Mouse (Mus musculus) limb, embryonic 10.5 days (tissue): ENCODE results near the gene Evx2. TPM values are rescaled to one million over a fixed set of nuclear protein-coding genes. Genes with fewer than 3 reads are reported as not detected.

Experiments used
- DNase-seq: peaks from one replicate; pipeline ENCODE4 v3.0.0-alpha.2; 2017; ENCODE audit warnings: low spot score
- H3K27ac ChIP-seq: fragments of 300-500 bp; sonication (generic); 2 replicates; pipeline ENCODE4 v1.5.1; 2016; ENCODE audit warnings: mild to moderate bottlenecking
- H3K27me3 ChIP-seq: fragments of 300-500 bp; sonication (generic); 2 replicates; pipeline ENCODE4 v1.6.1; 2016; ENCODE audit warnings: low read depth, mild to moderate bottlenecking; ENCODE audit not compliant: poor library complexity, severe bottlenecking
- H3K36me3 ChIP-seq: fragments of 300-500 bp; sonication (generic); 2 replicates; pipeline ENCODE4 v1.6.1; 2016; ENCODE audit warnings: mild to moderate bottlenecking, moderate library complexity
- H3K4me1 ChIP-seq: fragments of 300-500 bp; sonication (generic); 2 replicates; pipeline ENCODE4 v1.6.1; 2016
- H3K4me3 ChIP-seq: fragments of 300-500 bp; sonication (generic); 2 replicates; pipeline ENCODE4 v1.5.1; 2016; ENCODE audit warnings: mild to moderate bottlenecking, moderate library complexity
- H3K9me3 ChIP-seq: fragments of 300-500 bp; sonication (generic); replicated peaks from 2 replicates; pipeline ENCODE4 v1.6.1; 2016; ENCODE audit warnings: mild to moderate bottlenecking
- WGBS: fragments of 180-500 bp; shearing (Covaris S2); methylation state at CpG from one replicate; pipeline ENCODE4 v1.1.7; 2016; 5-methylcytosine and 5-hydroxymethylcytosine counted together
- polyA plus RNA-seq: library from polyadenylated mRNA; unstranded; fragments of >200 nt; fragmentation: Nextera tagmentation; extraction: Ambion mirVana; gene quantifications from 2 replicates; pipeline ENCODE4 v1.2.1, GENCODE M21; 2016

Evx2 gene
- polyA plus RNA-seq, 1 experiment from 2014 or later: 0.84 TPM

DNA sequence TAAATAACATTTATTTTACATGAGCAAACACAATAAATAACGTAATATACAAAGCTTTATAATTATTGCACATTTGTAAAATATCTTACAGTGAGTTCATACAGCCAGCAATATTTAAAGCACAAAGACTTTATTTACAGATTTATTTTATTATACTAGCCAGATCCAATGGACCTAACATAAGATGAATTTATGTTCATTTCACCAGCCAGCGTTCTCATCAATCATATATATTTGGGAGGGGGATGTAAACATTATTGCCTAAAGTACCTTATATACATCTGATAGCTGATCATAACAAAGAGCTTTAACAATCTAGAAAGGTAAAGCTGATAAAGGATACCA lies 6.4 kb downstream of the Evx2 start:
- H3K4me3 ChIP-seq: no peak overlapping the region
- H3K9me3 ChIP-seq: no peaks in the 10 kb centered on the region
- peaks cover 55% of the 10 kb centered on the region for H3K4me1 ChIP-seq
- H3K36me3 ChIP-seq: no peaks in the 10 kb centered on the region
- 38% methylated on average over 2 of the region's 2 CpGs for WGBS
- peaks cover 98% of the 10 kb centered on the region for H3K27me3 ChIP-seq
- no peak for DNase-seq
- H3K27ac ChIP-seq: no peak overlapping the region

DNA sequence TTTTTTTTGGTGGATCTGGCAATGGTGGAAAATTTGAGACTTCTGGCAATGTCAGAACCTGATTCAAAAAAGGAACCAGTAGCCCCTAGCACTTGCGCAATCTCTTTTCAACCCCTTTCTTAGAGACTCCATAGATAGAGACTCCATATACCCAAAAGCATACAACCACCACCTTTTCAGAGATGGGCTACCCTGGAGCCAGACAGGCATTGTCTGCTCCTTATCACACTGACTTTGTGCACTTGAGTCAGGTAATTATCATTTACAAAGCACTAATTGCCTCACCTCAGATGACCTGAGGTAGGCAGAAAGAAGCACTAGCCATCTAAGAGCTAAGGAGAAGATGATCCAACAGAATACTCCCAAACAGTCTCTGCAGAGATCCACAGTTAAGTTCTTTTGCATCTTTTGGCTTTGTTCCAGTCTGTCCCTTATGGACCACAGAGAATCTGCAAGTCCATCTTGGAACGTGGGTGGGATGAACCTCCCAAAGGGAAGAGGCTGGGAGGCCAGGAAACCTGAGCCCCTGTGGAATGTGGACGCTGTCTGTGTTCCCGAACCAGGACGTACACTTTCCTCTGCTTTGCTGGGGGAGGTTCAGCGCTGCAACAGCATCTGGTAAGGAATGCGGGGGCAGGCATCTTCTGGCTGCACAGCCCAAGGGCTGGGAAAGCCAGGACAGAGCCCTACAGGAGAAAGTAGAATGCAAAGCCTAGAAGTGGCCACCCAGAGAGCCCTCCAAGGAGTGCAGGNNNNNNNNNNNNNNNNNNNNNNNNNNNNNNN lies 12.1 kb downstream of the Evx2 start:
- Histone ChIP-seq H3K9me3 (no peaks in the 10 kb centered on the region), H3K4me3 (no peak overlapping the region), H3K27ac (no peak overlapping the region), H3K36me3 (no peaks in the 10 kb centered on the region), H3K4me1 (peaks cover 41% of the 10 kb centered on the region), H3K27me3 (peaks cover 98% of the 10 kb centered on the region)
- DNase-seq: no peak
- 16% methylated on average over 7 of the region's 7 CpGs for WGBS

DNA sequence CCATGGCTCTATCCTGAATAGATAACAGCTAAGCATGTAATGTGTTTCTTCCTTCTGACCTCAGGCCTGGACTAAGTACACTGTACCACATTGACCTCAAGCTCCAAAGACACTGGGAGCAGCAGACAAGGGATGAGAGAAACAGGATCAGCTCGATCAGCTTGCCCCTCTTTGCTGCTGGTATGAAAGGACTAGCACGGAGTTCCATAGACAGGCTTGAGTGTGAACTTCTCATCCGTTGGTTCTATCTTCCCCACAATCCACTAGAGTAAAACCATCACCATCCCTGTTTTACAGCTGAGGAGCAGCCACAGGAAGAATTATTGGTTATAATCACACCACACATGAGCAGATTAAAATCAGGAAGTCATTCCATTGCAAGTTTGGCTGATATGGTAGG lies 13.7 kb downstream of the Evx2 start:
- no peak overlapping the region for H3K27ac ChIP-seq
- no peak overlapping the region for H3K4me3 ChIP-seq
- H3K4me1 ChIP-seq: peaks cover 36% of the 10 kb centered on the region
- H3K27me3 ChIP-seq: peaks cover 87% of the 10 kb centered on the region
- WGBS: 89% methylated on average over 3 of the region's 3 CpGs
- H3K36me3 ChIP-seq: no peaks in the 10 kb centered on the region
- no peaks in the 10 kb centered on the region for H3K9me3 ChIP-seq
- no peak for DNase-seq

DNA sequence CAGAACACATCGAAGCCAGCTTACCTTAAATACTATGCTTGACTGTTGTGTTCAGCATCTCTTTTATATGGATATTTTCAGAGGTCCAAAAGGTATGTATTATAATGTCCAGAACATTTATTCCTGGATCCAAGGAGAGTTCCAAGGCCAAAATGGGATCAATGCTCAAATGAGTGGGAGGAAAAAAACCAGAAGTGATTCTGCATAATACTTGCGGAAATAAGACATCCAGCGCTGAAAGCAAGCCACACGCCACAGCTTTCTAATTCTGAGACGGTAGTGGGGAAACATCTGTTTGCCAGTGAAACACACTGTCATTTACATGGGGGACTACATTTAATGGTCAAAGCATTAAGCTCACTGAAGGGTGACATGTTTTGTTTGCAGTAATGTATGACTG lies 16.9 kb downstream of the Evx2 start:
- H3K36me3 ChIP-seq: no peaks in the 10 kb centered on the region
- 81% methylated on average over 5 of the region's 5 CpGs for WGBS
- H3K27me3 ChIP-seq: peaks cover 68% of the 10 kb centered on the region

DNA sequence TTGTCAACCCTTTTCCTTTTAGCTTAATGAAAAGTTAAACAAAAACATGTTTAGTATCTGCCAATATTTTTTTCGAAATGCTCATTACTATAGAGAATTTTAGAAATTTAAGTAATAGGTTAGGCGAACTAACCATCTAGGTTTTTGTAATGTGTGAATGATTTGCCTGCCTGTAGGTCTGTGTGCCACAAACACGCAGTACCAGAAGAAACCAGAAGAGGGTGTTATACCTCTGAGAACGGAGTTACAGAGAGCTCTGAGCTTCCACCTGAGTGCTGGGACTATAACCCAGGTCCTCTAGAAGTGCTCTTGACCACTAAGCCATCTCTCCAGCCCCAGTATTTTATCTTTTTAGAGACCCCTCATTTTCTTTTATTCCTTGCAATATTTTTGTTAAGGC lies 23.9 kb downstream of the Evx2 start:
- H3K4me1 ChIP-seq: no peaks in the 10 kb centered on the region
- DNase-seq: no peak
- WGBS: 71% methylated on average over 4 of the region's 4 CpGs
- no peak overlapping the region for H3K4me3 ChIP-seq
- no peaks in the 10 kb centered on the region for H3K36me3 ChIP-seq
- H3K27ac ChIP-seq: no peak overlapping the region
- H3K9me3 ChIP-seq: no peaks in the 10 kb centered on the region
- H3K27me3 ChIP-seq: peaks cover 13% of the 10 kb centered on the region

More for the DNA sequence above, 16.9 kb downstream of the Evx2 start:
- Histone ChIP-seq H3K4me1 (peaks cover 6% of the 10 kb centered on the region), H3K27ac (no peak overlapping the region), H3K9me3 (no peaks in the 10 kb centered on the region), H3K4me3 (no peak overlapping the region)
- no peak for DNase-seq

DNA sequence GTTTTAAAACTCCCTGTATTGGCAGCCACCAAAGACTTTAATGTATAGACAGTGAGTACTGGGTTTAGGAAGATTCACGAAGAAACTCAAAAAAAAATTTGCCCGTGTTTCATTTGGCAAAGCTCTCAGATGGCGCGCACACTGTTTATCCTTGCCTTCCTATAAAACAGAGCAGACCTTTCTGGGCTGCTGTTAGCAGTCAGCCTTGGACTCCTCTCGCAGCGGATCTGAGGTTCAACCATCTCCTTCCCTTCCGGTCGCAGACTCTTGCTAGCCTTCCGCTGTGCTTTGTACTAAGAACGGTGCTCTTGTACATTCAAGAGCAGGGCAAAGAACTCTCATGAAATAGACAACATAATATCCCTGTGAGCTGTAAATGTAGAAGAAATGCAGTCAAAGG lies 39.0 kb downstream of the Evx2 start:
- WGBS: 77% methylated on average over 10 of the region's 10 CpGs
- H3K27ac ChIP-seq: peak overlapping the region; percentile 46; the same call in 1 of the 2 replicates

DNA sequence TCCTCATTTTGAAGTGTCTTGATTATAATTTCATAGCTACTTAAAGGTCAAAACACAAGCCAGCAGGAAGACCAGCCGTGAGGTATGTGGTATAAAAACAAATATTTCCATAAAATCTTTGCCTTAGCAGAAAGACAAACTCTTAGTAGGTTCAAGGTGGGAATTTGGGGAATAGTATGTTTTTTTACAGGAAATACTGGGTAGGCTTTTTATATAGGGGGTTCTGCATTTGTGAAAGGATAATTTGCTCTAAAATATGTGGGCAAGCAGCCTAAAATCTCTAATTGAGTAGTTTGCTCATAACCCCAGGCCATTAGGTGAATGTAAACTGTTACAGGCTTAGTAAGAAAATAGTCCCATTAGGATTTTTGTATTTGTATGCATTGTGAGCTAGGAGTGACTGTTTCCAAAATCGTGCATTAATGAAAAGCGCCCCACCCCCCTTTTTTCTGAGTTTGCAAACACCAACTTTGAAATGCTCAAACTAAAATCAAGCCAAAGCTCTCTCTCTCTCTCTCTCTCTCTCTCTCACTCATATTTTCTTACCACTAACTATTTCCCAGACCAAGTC lies 39.6 kb downstream of the Evx2 start:
- no peak for DNase-seq
- WGBS: 76% methylated on average over 3 of the region's 3 CpGs

More for the DNA sequence above, 39.0 kb downstream of the Evx2 start:
- Histone ChIP-seq H3K9me3 (no peaks in the 10 kb centered on the region), H3K27me3 (peaks cover 33% of the 10 kb centered on the region), H3K4me3 (no peak overlapping the region), H3K4me1 (peaks cover 33% of the 10 kb centered on the region), H3K36me3 (no peaks in the 10 kb centered on the region)
- no peak for DNase-seq

DNA sequence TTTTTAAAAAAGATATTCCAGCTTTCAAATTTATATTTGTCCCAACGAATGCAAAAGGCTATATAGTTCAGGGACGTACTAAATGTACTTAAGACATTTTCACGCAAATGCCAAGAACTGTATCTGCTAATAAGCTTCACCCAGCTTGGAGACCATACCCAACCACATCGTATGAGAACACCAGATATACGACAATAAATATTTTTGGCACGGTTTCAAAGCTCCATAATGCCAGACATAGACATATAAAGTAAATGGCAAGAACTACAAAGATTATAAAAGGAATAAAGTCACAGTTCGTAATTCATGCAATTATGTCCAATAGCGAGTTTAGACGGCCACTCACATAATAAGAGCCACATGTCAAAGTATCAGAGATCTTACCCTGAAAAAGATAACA lies 41.7 kb downstream of the Evx2 start:
- peaks cover 33% of the 10 kb centered on the region for H3K4me1 ChIP-seq
- DNase-seq: no peak
- H3K4me3 ChIP-seq: no peak overlapping the region
- WGBS: 55% methylated on average over 9 of the region's 9 CpGs
- H3K27me3 ChIP-seq: peaks cover 24% of the 10 kb centered on the region
- no peak overlapping the region for H3K27ac ChIP-seq
- no peaks in the 10 kb centered on the region for H3K9me3 ChIP-seq
- H3K36me3 ChIP-seq: no peaks in the 10 kb centered on the region

More for the DNA sequence above, 39.6 kb downstream of the Evx2 start:
- Histone ChIP-seq H3K4me1 (peaks cover 33% of the 10 kb centered on the region), H3K27me3 (peaks cover 31% of the 10 kb centered on the region), H3K27ac (no peak overlapping the region), H3K36me3 (no peaks in the 10 kb centered on the region), H3K4me3 (no peak overlapping the region), H3K9me3 (no peaks in the 10 kb centered on the region)

DNA sequence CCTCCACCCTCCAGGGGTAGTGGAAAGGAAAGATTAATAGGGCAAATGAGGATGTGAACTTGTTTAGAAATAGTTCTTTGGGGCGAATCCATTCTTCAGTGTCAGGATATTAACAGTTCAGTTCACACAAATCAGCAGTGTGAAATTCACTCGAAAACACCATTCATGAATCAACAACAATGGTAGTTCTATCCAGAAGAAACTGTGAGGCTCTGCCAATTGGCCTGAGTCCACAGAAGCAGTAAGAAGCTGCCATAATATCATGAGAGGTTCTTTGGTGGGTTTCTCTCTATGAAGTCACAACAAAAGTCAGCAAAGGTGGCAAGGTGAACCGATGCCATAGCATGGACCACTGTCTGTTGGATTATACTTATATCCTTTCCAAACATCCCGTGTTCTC lies 48.0 kb downstream of the Evx2 start:
- Histone ChIP-seq H3K27ac (no peak overlapping the region), H3K9me3 (no peaks in the 10 kb centered on the region), H3K4me3 (no peak overlapping the region), H3K4me1 (no peaks in the 10 kb centered on the region), H3K27me3 (peaks cover 6% of the 10 kb centered on the region), H3K36me3 (no peaks in the 10 kb centered on the region)
- no peak for DNase-seq
- WGBS: 94% methylated on average over 4 of the region's 4 CpGs

DNA sequence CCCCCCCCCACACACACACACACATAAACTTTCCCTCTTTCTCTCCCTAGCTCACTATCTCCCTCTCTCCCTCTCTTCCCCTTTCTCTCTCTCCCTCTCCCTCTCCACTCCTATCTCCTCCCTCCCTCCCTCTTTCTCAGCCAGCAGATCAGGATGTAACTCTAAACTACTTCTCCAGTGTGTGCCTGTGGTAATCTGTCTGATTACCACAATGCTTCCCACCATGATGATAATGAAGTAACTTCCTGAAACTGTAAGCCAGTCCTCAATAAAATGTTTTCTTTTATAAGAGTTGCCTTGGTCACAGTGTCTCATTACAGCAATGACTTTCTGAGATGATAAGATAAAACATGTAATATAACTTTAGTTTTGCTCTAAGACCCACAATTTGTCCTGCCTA lies 50.0 kb downstream of the Evx2 start:
- no peaks in the 10 kb centered on the region for H3K9me3 ChIP-seq
- no peak overlapping the region for H3K4me3 ChIP-seq
- no peaks in the 10 kb centered on the region for H3K27me3 ChIP-seq
- no peak for DNase-seq
- no peaks in the 10 kb centered on the region for H3K4me1 ChIP-seq
- H3K27ac ChIP-seq: no peak overlapping the region
- H3K36me3 ChIP-seq: no peaks in the 10 kb centered on the region

DNA sequence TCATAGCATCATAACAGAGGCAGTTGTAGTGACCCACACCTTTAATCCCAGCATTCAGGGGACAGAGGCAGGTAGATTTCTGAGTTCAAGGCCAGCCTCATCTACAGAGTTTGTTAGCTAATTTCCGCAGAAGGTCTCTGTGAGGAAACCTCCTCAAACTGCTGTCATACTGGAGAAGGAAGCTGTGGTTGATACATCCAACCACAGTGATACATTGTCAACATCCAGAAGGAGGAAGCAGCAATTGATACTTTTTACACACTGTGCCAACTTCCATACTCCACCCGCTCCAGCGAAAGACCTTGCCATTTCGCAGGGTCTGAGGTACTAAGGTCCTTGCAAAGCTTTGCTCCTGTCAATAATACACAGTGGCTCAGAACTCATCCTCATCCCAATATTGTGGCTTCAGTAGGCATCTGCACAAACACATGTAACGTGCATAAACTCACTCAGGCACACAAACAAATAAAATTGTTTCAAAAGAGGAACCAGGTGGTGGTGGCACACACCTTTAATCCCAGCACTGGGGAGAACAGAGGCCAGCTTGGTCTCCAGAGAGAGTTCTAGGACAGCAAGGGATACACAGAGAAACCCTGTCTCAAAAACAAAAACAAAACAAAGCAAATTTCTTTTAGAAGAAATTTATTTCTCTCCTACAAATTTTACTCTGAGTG lies 53.1 kb downstream of the Evx2 start:
- Histone ChIP-seq H3K36me3 (no peaks in the 10 kb centered on the region), H3K4me1 (peaks cover 10% of the 10 kb centered on the region; the same call in 1 of the 2 replicates), H3K27me3 (no peaks in the 10 kb centered on the region), H3K9me3 (no peaks in the 10 kb centered on the region), H3K27ac (no peak overlapping the region), H3K4me3 (no peak overlapping the region)
- WGBS: 83% methylated on average over 5 of the region's 5 CpGs
- no peak for DNase-seq

DNA sequence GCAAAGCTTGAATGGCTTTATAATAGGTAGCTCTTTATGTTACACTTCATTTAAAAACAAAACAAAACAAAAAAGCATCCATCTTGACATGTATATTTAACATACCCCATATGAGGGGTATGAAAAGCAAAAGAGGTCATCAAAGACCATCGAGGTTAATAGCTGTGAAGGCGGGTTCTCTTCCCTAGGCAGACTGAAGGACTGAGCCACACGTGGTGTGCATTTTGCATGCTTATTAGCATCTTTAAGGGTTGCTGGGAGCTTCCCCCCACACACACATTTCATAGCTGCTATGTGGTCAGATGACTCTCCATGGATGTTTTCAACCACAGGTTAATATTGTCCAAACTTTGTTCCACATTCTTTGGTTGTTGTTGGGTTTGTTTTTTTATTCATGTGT lies 55.3 kb downstream of the Evx2 start:
- Histone ChIP-seq H3K4me3 (no peak overlapping the region), H3K9me3 (no peaks in the 10 kb centered on the region), H3K27ac (no peak overlapping the region), H3K4me1 (peaks cover 10% of the 10 kb centered on the region; the same call in 1 of the 2 replicates), H3K36me3 (no peaks in the 10 kb centered on the region), H3K27me3 (0 out of 2 replicates have a peak, but pooled peaks cover 6% of the 10 kb centered on the region)
- no peak for DNase-seq
- WGBS: 48% methylated on average over 3 of the region's 3 CpGs
